Mouse (Mus musculus) CH12.LX (cell line): Measurements from ENCODE around the gene Reck. TPM values are rescaled to one million over a fixed set of nuclear protein-coding genes. Genes with fewer than 3 reads are reported as not detected.

Source experiments
- DNase-seq: peaks from one replicate; pipeline ENCODE4 v3.0.0-alpha.2; 2013; ENCODE audit errors: extremely low read depth
- H3K27ac ChIP-seq: 2 replicates; pipeline ENCODE4 v1.5.1; 2012; ENCODE audit warnings: low read depth, mild to moderate bottlenecking, control low read depth, moderate library complexity; ENCODE audit not compliant: insufficient read depth
- H3K27me3 ChIP-seq: replicated peaks from 2 replicates; pipeline ENCODE3; 2012; ENCODE audit warnings: inconsistent platforms
- H3K36me3 ChIP-seq, 2 experiments: replicated peaks in 1 of 2; 2 replicates each; pipeline versions ENCODE3 to v1.6.1; 2012; ENCODE audit warnings: inconsistent platforms in 1 of 2, low read length in 1 of 2, mild to moderate bottlenecking in 1 of 2, mixed read lengths in 1 of 2, moderate library complexity in 1 of 2; ENCODE audit not compliant: control insufficient read depth in 1 of 2, insufficient read depth in 1 of 2
- H3K4me1 ChIP-seq, 2 experiments: 2 replicates each; pipeline ENCODE4 v1.6.1; 2012; ENCODE audit warnings: inconsistent platforms in 1 of 2, moderate library complexity in 1 of 2; ENCODE audit not compliant: insufficient read depth in 2 of 2, control insufficient read depth in 1 of 2
- H3K4me2 ChIP-seq: 2 replicates; pipeline ENCODE4 v1.6.1; 2012; ENCODE audit warnings: low read depth, mild to moderate bottlenecking, control low read depth; ENCODE audit not compliant: poor library complexity, insufficient read depth, severe bottlenecking
- H3K4me3 ChIP-seq, 3 experiments: fragments of 150-350 bp in 1 of 3; sonication (generic) in 1 of 3; replicated peaks in 1 of 3; 2 replicates each; pipeline versions ENCODE3 to v1.5.1; 2011 to 2012; ENCODE audit warnings: low read depth in 2 of 3, low read length in 2 of 3, mild to moderate bottlenecking in 2 of 3, moderate library complexity in 2 of 3, control low read depth in 1 of 3, improper control_type of control experiment in 1 of 3, inconsistent platforms in 1 of 3, mixed read lengths in 1 of 3; ENCODE audit not compliant: poor library complexity in 1 of 3
- H3K79me2 ChIP-seq: replicated peaks from 2 replicates; pipeline ENCODE4 v1.6.1; 2012; ENCODE audit warnings: mild to moderate bottlenecking, moderate library complexity; ENCODE audit not compliant: control insufficient read depth, poor library complexity, insufficient read depth, severe bottlenecking; ENCODE audit errors: extremely low read depth
- H3K9ac ChIP-seq: 2 replicates; pipeline ENCODE4 v1.6.1; 2012; ENCODE audit warnings: low read depth, mild to moderate bottlenecking, control low read depth, moderate library complexity; ENCODE audit not compliant: insufficient read depth
- H3K9me3 ChIP-seq: replicated peaks from 2 replicates; pipeline ENCODE3; 2012; ENCODE audit warnings: low read length, inconsistent platforms, mixed read lengths
- BHLHE40 ChIP-seq: IDR thresholded peaks from 2 replicates; pipeline ENCODE4 v1.6.1; 2011; ENCODE audit warnings: mild to moderate bottlenecking, low read depth, low read length, improper control_type of control experiment
- CHD2 ChIP-seq: IDR thresholded peaks from 2 replicates; pipeline ENCODE4 v1.6.1; 2011; ENCODE audit warnings: low read length, improper control_type of control experiment
- CTCF ChIP-seq, 2 experiments: IDR thresholded peaks in 1 of 2; conservative IDR thresholded peaks in 1 of 2; 2 replicates each; pipeline ENCODE4 v1.5.1; 2011 to 2012; ENCODE audit warnings: low read depth in 2 of 2, low read length in 2 of 2, improper control_type of control experiment in 1 of 2, inconsistent platforms in 1 of 2, mild to moderate bottlenecking in 1 of 2, moderate library complexity in 1 of 2
- ELF1 ChIP-seq: IDR thresholded peaks from 2 replicates; pipeline ENCODE4 v1.6.1; 2014; ENCODE audit warnings: low read depth, mild to moderate bottlenecking, inconsistent platforms, low read length, improper control_type of control experiment
- ETS1 ChIP-seq: conservative IDR thresholded peaks from 2 replicates; pipeline ENCODE4 v1.6.1; 2012; ENCODE audit warnings: low read depth, mild to moderate bottlenecking, inconsistent platforms, low read length, improper control_type of control experiment, moderate library complexity
- HCFC1 ChIP-seq: IDR thresholded peaks from 2 replicates; pipeline ENCODE4 v1.6.1; 2012; ENCODE audit warnings: low read depth, mild to moderate bottlenecking, inconsistent platforms, low read length, improper control_type of control experiment
- IRF4 ChIP-seq: IDR thresholded peaks from 2 replicates; pipeline ENCODE4 v1.6.1; 2014; ENCODE audit warnings: low read depth, mild to moderate bottlenecking, inconsistent platforms, low read length, improper control_type of control experiment
- JUN ChIP-seq: IDR thresholded peaks from 2 replicates; pipeline ENCODE4 v1.6.1; 2011; ENCODE audit warnings: low read depth, mild to moderate bottlenecking, low read length, improper control_type of control experiment, moderate library complexity; ENCODE audit not compliant: insufficient read depth
- KAT2A ChIP-seq: IDR thresholded peaks from 2 replicates; pipeline ENCODE4 v1.6.1; 2012; ENCODE audit warnings: low read length, improper control_type of control experiment, inconsistent platforms; ENCODE audit not compliant: insufficient replicate concordance
- MAFK ChIP-seq: IDR thresholded peaks from 2 replicates; pipeline ENCODE4 v1.6.1; 2011; ENCODE audit warnings: low read length, improper control_type of control experiment; ENCODE audit not compliant: insufficient replicate concordance
- MAX ChIP-seq: IDR thresholded peaks from 2 replicates; pipeline ENCODE4 v1.6.1; 2011; ENCODE audit warnings: low read length, improper control_type of control experiment
- MEF2A ChIP-seq: IDR thresholded peaks from 2 replicates; pipeline ENCODE4 v1.6.1; 2014; ENCODE audit warnings: low read depth, mild to moderate bottlenecking, inconsistent platforms, low read length, improper control_type of control experiment, borderline replicate concordance
- MYC ChIP-seq: IDR thresholded peaks from 2 replicates; pipeline ENCODE4 v1.6.1; 2011; ENCODE audit warnings: low read depth, mild to moderate bottlenecking, improper control_type of control experiment, low read length
- NELFE ChIP-seq: IDR thresholded peaks from 2 replicates; pipeline ENCODE4 v1.6.1; 2011; ENCODE audit warnings: low read depth, low read length, improper control_type of control experiment
- NRF1 ChIP-seq: IDR thresholded peaks from 2 replicates; pipeline ENCODE4 v1.6.1; 2014; ENCODE audit warnings: low read depth, mild to moderate bottlenecking, inconsistent platforms, low read length, improper control_type of control experiment, moderate library complexity
- PAX5 ChIP-seq: IDR thresholded peaks from 2 replicates; pipeline ENCODE4 v1.6.1; 2012; ENCODE audit warnings: low read length, inconsistent platforms, mixed read lengths
- POLR2AphosphoS2 ChIP-seq: IDR thresholded peaks from 2 replicates; pipeline ENCODE4 v1.6.1; 2011; ENCODE audit warnings: low read depth, low read length, improper control_type of control experiment
- RAD21 ChIP-seq: IDR thresholded peaks from 2 replicates; pipeline ENCODE4 v1.6.1; 2011; ENCODE audit warnings: low read depth, mild to moderate bottlenecking, low read length, improper control_type of control experiment, moderate library complexity
- RCOR1 ChIP-seq: conservative IDR thresholded peaks from 2 replicates; pipeline ENCODE4 v1.6.1; 2012; ENCODE audit warnings: low read depth, mild to moderate bottlenecking, inconsistent platforms, low read length, improper control_type of control experiment
- SIN3A ChIP-seq: IDR thresholded peaks from 2 replicates; pipeline ENCODE4 v1.6.1; 2012; ENCODE audit warnings: low read length, improper control_type of control experiment, inconsistent platforms
- TBP ChIP-seq: conservative IDR thresholded peaks from 2 replicates; pipeline ENCODE4 v1.6.1; 2011; ENCODE audit warnings: low read depth, low read length, improper control_type of control experiment
- TCF12 ChIP-seq: IDR thresholded peaks from 2 replicates; pipeline ENCODE4 v1.6.1; 2014; ENCODE audit warnings: low read depth, mild to moderate bottlenecking, inconsistent platforms, low read length, improper control_type of control experiment
- UBTF ChIP-seq: IDR thresholded peaks from 2 replicates; pipeline ENCODE4 v1.6.1; 2012; ENCODE audit warnings: low read depth, mild to moderate bottlenecking, inconsistent platforms, low read length, improper control_type of control experiment, moderate library complexity
- USF1 ChIP-seq: IDR thresholded peaks from 2 replicates; pipeline ENCODE4 v1.6.1; 2014; ENCODE audit warnings: low read depth, mild to moderate bottlenecking, inconsistent platforms, low read length, improper control_type of control experiment
- ZC3H11A ChIP-seq: IDR thresholded peaks from 2 replicates; pipeline ENCODE4 v1.6.1; 2012; ENCODE audit warnings: low read depth, mild to moderate bottlenecking, inconsistent platforms, low read length, improper control_type of control experiment
- ZMIZ1 ChIP-seq: IDR thresholded peaks from 2 replicates; pipeline ENCODE4 v1.6.1; 2012; ENCODE audit warnings: low read depth, mild to moderate bottlenecking, inconsistent platforms, low read length, improper control_type of control experiment
- dilution Hi-C: fragments of 300-500 bp; cut with MboI; formaldehyde crosslinking; loops from 2 replicates; pipeline ENCODE4 v1.14.3; 2020; ENCODE audit warnings: low sequenced_read_pairs; ENCODE audit not compliant: extremely low pct_unique_long_range_greater_than_20kb, extremely low pct_ligation_motif_present
- in situ Hi-C: fragments of 300-500 bp; cut with MboI; formaldehyde crosslinking; loops from 3 replicates; pipeline ENCODE4 v1.14.3; 2019; ENCODE audit warnings: low sequenced_read_pairs, low pct_ligation_motif_present, low pct_unique_long_range_greater_than_20kb, mixed read lengths
- polyA plus RNA-seq: library from polyadenylated mRNA; unstranded; fragments of >175 nt; gene quantifications from 2 replicates; pipeline ENCODE4 v1.2.1, GENCODE M21; 2012; ENCODE audit warnings: low read depth; ENCODE audit not compliant: insufficient read length
- total RNA-seq, 2 experiments: library from RNA; depleted of rRNA; stranded (reverse); fragments of 300-350 nt in 1 of 2; fragments of >200 nt in 1 of 2; gene quantifications; 2 replicates each; pipeline ENCODE4 v1.2.3; 2012 to 2014

The Reck gene
- total and polyA plus RNA-seq, 3 experiments, result 0.44 to 1.8 (median 0.68) TPM

DNA sequence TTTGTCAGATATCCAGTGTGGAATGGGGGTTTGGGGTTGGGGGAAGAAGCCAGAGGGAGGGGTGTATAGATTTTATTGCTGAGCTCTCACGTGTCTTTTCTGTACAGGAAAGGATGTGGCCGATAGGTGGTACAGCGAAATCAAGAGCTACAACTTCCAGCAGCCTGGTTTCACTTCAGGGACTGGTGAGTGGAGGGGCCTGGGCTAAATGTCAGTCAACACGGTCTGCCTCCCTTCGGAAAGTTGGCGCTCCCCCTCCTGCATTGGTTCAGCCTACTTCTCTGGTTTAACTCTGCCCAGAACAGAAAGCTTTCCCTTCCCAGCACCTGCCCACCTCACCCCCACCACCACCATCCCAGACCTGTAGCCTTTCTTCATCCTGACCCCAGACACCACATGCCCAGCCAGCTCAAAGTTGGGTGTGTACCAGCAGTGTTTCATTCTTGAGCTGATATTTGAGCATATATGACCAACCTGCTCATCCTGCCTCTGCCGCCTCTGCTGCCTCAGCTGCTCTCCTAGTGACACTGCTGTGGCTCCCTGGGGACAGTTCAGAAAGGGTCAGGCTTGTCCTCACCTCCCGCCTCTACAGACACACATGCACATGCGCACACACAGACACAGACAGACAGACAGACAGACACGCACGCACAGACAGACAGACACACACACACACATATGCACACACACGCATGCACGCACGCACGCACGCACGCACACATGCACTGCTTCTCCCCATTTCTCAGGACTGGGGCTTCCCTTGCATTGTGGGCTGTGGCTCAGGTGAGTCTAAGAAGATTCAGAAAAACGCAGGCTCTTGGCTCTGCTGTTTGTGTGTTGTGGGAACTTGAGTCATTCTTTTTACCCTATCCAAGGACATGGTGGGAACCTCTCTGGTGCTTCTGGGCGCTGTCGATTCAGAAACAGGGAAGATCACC, 95.3 kb downstream of the Reck start (continued):
- no peak for TF ChIP-seq POLR2AphosphoS2

DNA sequence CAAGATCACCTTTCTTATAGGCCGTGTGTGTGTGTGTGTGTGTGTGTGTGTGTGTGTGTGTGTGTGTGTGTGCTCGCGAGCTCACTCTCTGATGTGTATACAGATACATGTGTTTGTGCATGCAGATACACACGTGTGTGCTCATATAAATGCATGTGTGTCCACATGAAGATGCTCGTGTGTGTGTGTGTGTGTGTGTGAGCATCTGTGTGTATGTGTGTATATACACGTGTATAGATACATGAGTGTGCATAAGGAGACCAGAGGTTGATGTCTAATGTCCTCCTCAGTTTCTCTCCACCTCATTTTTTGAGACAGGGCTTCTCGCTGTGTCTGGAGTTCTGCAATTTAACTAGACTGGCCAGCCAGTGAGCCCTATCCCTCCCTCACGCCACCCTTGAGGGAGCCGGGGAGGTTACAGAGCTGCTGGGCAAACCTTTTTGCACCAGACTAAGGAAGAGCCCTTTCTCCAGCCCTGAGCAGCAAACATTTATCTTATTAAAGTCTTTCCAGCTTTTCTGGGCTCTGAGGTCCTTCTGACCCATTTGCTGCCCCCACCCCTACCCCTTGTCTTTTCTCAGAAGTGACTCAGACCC, 96.3 kb downstream of the Reck start:
- H3K79me2 ChIP-seq, result peaks cover 3% of the 10 kb centered on the region; the same call in 1 of the 2 replicates
- H3K4me3 ChIP-seq, result peak overlapping the region in 2 of 3 experiments; percentile 17 to 36
- TF ChIP-seq MAX, result peak; percentile 73
- TF ChIP-seq MYC, result peak; percentile 30; the same call in 1 of the 2 replicates
- 0 out of 2 replicates have a peak, but pooled peaks have one; percentile 31 for TF ChIP-seq ZMIZ1
- TF ChIP-seq UBTF, result 0 out of 2 replicates have a peak, but pooled peaks have one; percentile 15
- TF ChIP-seq MEF2A, result no peak
- TF ChIP-seq TBP, result no peak
- TF ChIP-seq, all 38 proteins: peak for 4
- Histone ChIP-seq H3K27ac (peak overlapping the region; percentile 99), H3K9me3 (no peaks in the 10 kb centered on the region), H3K36me3 (peaks cover 5 to 48% of the 10 kb centered on the region in 2 experiments), H3K4me1 (peaks cover 48 to 88% of the 10 kb centered on the region in 2 experiments), H3K4me2 (peak overlapping the region; percentile 74), H3K9ac (peak overlapping the region; percentile 27; the same call in 1 of the 2 replicates), H3K27me3 (no peaks in the 10 kb centered on the region)
- dilution Hi-C loops (no loop called here), in situ Hi-C loops (no loop called here)
- DNase-seq, result no peak

DNA sequence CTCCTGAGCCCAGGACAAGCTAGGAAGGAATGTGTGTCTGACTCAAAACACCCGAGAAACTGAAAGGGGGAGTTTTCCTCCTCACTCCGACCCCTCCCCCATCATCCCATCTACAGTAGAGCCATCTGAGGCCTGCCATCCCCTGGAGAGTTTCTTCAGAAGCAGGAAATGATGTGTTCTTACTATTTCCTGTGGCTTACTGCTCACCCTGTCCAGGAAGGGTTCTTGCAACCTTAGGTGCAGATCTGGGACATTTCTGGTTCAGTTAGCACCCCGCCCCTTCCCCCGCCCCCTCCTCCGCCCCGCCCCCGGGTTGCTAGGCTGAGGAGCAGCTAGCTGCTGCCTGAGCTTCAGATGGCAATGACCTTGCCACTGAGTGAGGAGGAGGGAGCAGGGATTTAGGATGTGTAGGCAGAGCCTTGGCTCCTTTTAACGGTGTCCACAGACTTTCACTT, 96.8 kb downstream of the Reck start:
- Histone ChIP-seq H3K4me2 (peak overlapping the region; percentile 74), H3K79me2 (peaks cover 3% of the 10 kb centered on the region; the same call in 1 of the 2 replicates), H3K9ac (0 out of 2 replicates have a peak overlapping the region, but pooled peaks have one; percentile 13), H3K27me3 (no peaks in the 10 kb centered on the region), H3K4me1 (peaks cover 46 to 84% of the 10 kb centered on the region in 2 experiments), H3K4me3 (no peak overlapping the region), H3K36me3 (peaks cover 5 to 48% of the 10 kb centered on the region in 2 experiments), H3K27ac (peak overlapping the region; percentile 99), H3K9me3 (no peaks in the 10 kb centered on the region)
- dilution Hi-C loops (no loop called here), in situ Hi-C loops (no loop called here)
- DNase-seq, result peak; percentile 98
- TF ChIP-seq SIN3A, result peak; percentile 74
- 0 out of 2 replicates have a peak, but pooled peaks have one; percentile 8 for TF ChIP-seq NRF1
- peak; percentile 89 for TF ChIP-seq CHD2
- peak; percentile 55; the same call in 1 of the 2 replicates for TF ChIP-seq MYC
- TF ChIP-seq KAT2A, result peak; percentile 77
- TF ChIP-seq ELF1, result peak; percentile 78
- TF ChIP-seq JUN, result peak; percentile 69
- TF ChIP-seq NELFE, result 0 out of 2 replicates have a peak, but pooled peaks have one; percentile 46
- TF ChIP-seq ZMIZ1, result no peak
- peak; percentile 1 for TF ChIP-seq RAD21
- TF ChIP-seq BHLHE40, result peak; percentile 84
- TF ChIP-seq IRF4, result peak; percentile 96
- TF ChIP-seq PAX5, result no peak
- no peak for TF ChIP-seq ZC3H11A
- peak; percentile 67 for TF ChIP-seq HCFC1
- TF ChIP-seq MAFK, result 0 out of 2 replicates have a peak, but pooled peaks have one; percentile 53
- no peak for TF ChIP-seq USF1
- peak; percentile 83 for TF ChIP-seq TCF12
- peak; percentile 97 for TF ChIP-seq ETS1
- TF ChIP-seq RCOR1, result peak; percentile 78; the same call in 1 of the 2 replicates
- no peak for TF ChIP-seq CTCF (conservative IDR thresholded peaks at IDR 0.05 in 1 of 2, IDR thresholded peaks at IDR 0.05 in 1 of 2; ENCODE audit: low read depth in 2 of 2, low read length in 2 of 2)
